Comparison of ENCODE assay signal across 8 mouse cellular contexts in the genomic region with DNA sequence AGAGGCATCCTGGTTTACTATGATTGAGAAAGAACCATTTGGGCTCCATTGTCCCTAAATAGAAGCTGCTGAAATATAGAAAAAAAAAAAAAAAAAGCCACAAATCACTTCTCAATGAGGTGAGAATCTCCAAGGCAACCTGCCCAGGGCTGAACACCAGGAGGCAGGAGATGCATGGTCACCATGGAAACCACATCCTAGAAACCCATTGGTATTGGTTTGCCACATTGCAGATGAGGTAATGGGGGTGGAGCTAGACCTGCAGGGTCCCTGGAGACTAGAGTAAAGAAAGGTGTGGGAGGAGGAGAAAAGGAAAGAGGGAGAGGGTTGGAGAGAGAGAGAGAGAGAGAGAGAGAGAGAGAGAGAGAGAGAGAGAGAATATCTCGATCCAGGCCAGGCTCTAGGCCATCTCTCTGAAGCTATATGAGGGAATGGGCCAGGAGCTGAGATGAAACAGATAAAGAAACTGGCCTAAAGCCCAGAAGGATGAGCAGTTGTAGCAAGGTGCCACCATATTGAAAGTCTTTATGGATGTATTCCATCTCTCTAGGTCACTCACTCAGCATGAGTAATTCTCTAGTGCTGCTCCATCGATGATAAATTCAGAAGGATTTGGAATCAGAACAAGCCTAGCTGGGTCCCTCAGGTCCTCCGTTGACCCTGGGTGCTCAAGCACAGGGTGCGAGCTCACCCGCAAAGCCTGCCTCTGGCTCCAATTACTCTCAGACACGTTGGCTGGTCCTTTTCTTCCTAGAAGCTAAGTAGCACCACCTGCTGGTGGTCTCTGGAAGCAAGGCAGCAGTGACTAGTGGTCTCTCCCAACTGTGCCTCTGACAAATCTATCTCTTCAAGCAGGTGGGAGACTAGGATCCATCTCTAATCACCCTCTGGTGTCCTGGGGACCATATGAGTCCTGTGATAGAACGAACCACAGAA. TPM values are rescaled to one million over a fixed set of nuclear protein-coding genes. Genes with fewer than 3 reads are reported as not detected.
DNase-seq lines count a peak whose midpoint lies in the region; ATAC-seq and TF ChIP-seq lines count a peak whose summit lies in the region.

No protein-coding gene starts in this region.

- peaks cover 7% of the 10 kb centered on the region; the same call in 1 of the 2 replicates for H3K4me1 ChIP-seq in forebrain, embryonic 11.5 days (replicated peaks; ENCODE audit: control insufficient read depth, insufficient read depth, low read length)
- peaks cover 34% of the 10 kb centered on the region for H3K4me1 ChIP-seq in hindbrain, embryonic 15.5 days (replicated peaks)

- WGBS in forebrain, embryonic 11.5 days, result 6% methylated on average over 7 of the region's 7 CpGs
- whole genome bisulfite sequencing in hindbrain, embryonic 15.5 days, result 10% methylated on average over 7 of the region's 7 CpGs

- no peaks in the 10 kb centered on the region for H3K9me3 ChIP-seq in forebrain, embryonic 11.5 days (ENCODE audit: control insufficient read depth, low read length)
- no peaks in the 10 kb centered on the region for H3K9me3 ChIP-seq in hindbrain, embryonic 15.5 days

- no peak overlapping the region for H3K9ac ChIP-seq in forebrain, embryonic 11.5 days (ENCODE audit: low read length)
- no peak overlapping the region for H3K9ac ChIP-seq in hindbrain, embryonic 15.5 days

- H3K4me2 ChIP-seq in forebrain, embryonic 11.5 days (ENCODE audit: low read depth, low read length, severe bottlenecking), result peak overlapping the region; percentile 20; the same call in 1 of the 2 replicates
- peak overlapping the region; percentile 18; the same call in 1 of the 2 replicates for H3K4me2 ChIP-seq in hindbrain, embryonic 15.5 days

- DNase-seq in MN1 (ENCODE audit: low spot score), result peak; percentile 72
- DNase-seq in brain, embryonic 14.5 days (ENCODE audit: low read depth), result peak; percentile 98
- peak; percentile 85 for DNase-seq in forebrain, embryonic 11.5 days (ENCODE audit: low spot score)
- peak; percentile 68 to 79 for DNase-seq in layer of hippocampus, postnatal 36 days
- peak; percentile 62 to 79 for DNase-seq in lung, postnatal 4 days
- peak; percentile 90 for DNase-seq in right cerebral cortex, postnatal 14 days

- no peak overlapping the region for H3K4me3 ChIP-seq in forebrain, embryonic 11.5 days (ENCODE audit: low read depth, low read length)
- no peak overlapping the region for H3K4me3 ChIP-seq in hindbrain, embryonic 15.5 days

- no peak for TF ChIP-seq POLR2A in brain, embryonic 14.5 days (IDR thresholded peaks at IDR 0.05; ENCODE audit: borderline replicate concordance, extremely low read depth, insufficient read depth, insufficient read length, poor library complexity, severe bottlenecking)

- TF ChIP-seq CTCF in brain, embryonic 14.5 days (IDR thresholded peaks at IDR 0.05; ENCODE audit: borderline replicate concordance, extremely low read depth, insufficient read depth, insufficient read length), result peak; percentile 87; the same call in 1 of the 2 replicates

- no peaks in the 10 kb centered on the region for H3K27me3 ChIP-seq in forebrain, embryonic 11.5 days (ENCODE audit: control insufficient read depth, insufficient read depth, low read length)
- H3K27me3 ChIP-seq in hindbrain, embryonic 15.5 days, result 0 out of 2 replicates have a peak, but pooled peaks cover 2% of the 10 kb centered on the region

- peak overlapping the region; percentile 83; the same call in 1 of the 2 replicates for H3K27ac ChIP-seq in forebrain, embryonic 11.5 days (ENCODE audit: low read depth, low read length)
- H3K27ac ChIP-seq in hindbrain, embryonic 15.5 days (replicated peaks), result peak overlapping the region; percentile 93

- peak; percentile 68 for ATAC-seq in forebrain, embryonic 11.5 days (replicated peaks; ENCODE audit: low FRiP score)
- ATAC-seq in hindbrain, embryonic 15.5 days (ENCODE audit: low FRiP score, low read depth), result peak; percentile 85
- no peak for ATAC-seq in erythroid progenitor cell, adult 5-6 weeks (replicated peaks; ENCODE audit: low FRiP score, poor library complexity, severe bottlenecking)

- H3K36me3 ChIP-seq in forebrain, embryonic 11.5 days (ENCODE audit: control insufficient read depth, insufficient read depth, low read length), result no peaks in the 10 kb centered on the region
- H3K36me3 ChIP-seq in hindbrain, embryonic 15.5 days, result 0 out of 2 replicates have a peak, but pooled peaks cover 2% of the 10 kb centered on the region

RNA-seq across cellular contexts. Expression of a gene that starts 31.1 kb away (rescaled TPM):
- polyA plus RNA-seq in brain, embryonic 14.5 days (2012; rRNA removed), result 0.07 and 0.43 TPM in 2 replicates
- polyA plus RNA-seq in forebrain, embryonic 11.5 days (2014; fragmentation: Nextera tagmentation; extraction: Ambion mirVana), result 0.23 and 0.48 TPM in 2 replicates
- polyA plus RNA-seq in hindbrain, embryonic 15.5 days (2015; fragmentation: Nextera tagmentation; extraction: Ambion mirVana), result not detected in 2 replicates
- total RNA-seq in layer of hippocampus, postnatal 36 days (2021), result not detected
- total RNA-seq in erythroid progenitor cell, adult 5-6 weeks (2015; ENCODE audit: low replicate concordance), result not detected in 2 replicates
- total RNA-seq in erythroid progenitor cell, adult 5-6 weeks (2017; ENCODE audit: low replicate concordance), result not detected in 2 replicates

RNA-seq across cellular contexts. Expression of a gene that starts 41.9 kb away (rescaled TPM):
- polyA plus RNA-seq in brain, embryonic 14.5 days (2012; rRNA removed), result 72.0 and 92.8 TPM in 2 replicates
- 8.0 and 9.3 TPM in 2 replicates for polyA plus RNA-seq in forebrain, embryonic 11.5 days (2014; fragmentation: Nextera tagmentation; extraction: Ambion mirVana)
- 149 and 161 TPM in 2 replicates for polyA plus RNA-seq in hindbrain, embryonic 15.5 days (2015; fragmentation: Nextera tagmentation; extraction: Ambion mirVana)
- total RNA-seq in layer of hippocampus, postnatal 36 days (2021), result 10 to 100 TPM; 31.3 to 37.6 TPM
- not detected in 2 replicates for total RNA-seq in erythroid progenitor cell, adult 5-6 weeks (2015; ENCODE audit: low replicate concordance)
- not detected in 2 replicates for total RNA-seq in erythroid progenitor cell, adult 5-6 weeks (2017; ENCODE audit: low replicate concordance)
